ENCODE assay signal across 11 mouse cellular contexts in genomic region chr9:32787615-32788014, GRCm38 (mm10).
DNase-seq lines count a peak whose midpoint lies in the region; ATAC-seq and TF ChIP-seq lines count a peak whose summit lies in the region.
"Had no signal": no experiment of that assay in that cellular context is flagged by ENCODE, and none has a peak within 500 bp of the region (broad histone marks: within the 10 kb centered on the region; RNA-seq: fewer than 3 reads in every experiment).

No protein-coding gene starts in this region.

- TF ChIP-seq POLR2A in kidney, adult 2 months (IDR thresholded peaks at IDR 0.05; ENCODE audit: low read depth, low read length), result no peak

- no peak overlapping the region for H3K9ac ChIP-seq in embryonic facial prominence, embryonic 11.5 days (replicated peaks; ENCODE audit: low read length)
- H3K9ac ChIP-seq in forebrain, embryonic 14.5 days (ENCODE audit: low read length), result no peak overlapping the region
- H3K9ac ChIP-seq: embryonic facial prominence, embryonic 15.5 days; hindbrain, embryonic 15.5 days; liver, embryonic 12.5 days had no signal

- ATAC-seq in embryonic facial prominence, embryonic 11.5 days (replicated peaks; ENCODE audit: insufficient number of reproducible peaks, low FRiP score, low TSS enrichment, low read depth), result 0 out of 2 replicates have a peak, but pooled peaks have one; percentile 3
- no peak for ATAC-seq in forebrain, embryonic 14.5 days
- ATAC-seq: liver, embryonic 12.5 days had no signal

- H3K4me1 ChIP-seq in embryonic facial prominence, embryonic 11.5 days (ENCODE audit: control insufficient read depth, insufficient read depth, low read length), result peaks cover 4% of the 10 kb centered on the region; the same call in 1 of the 2 replicates
- H3K4me1 ChIP-seq in kidney, adult 2 months (ENCODE audit: control insufficient read depth, insufficient read depth, low read length), result no peaks in the 10 kb centered on the region; the same call in 1 of the 2 replicates
- no peaks in the 10 kb centered on the region for H3K4me1 ChIP-seq in forebrain, embryonic 14.5 days (ENCODE audit: control insufficient read depth, insufficient read depth, low read length)
- H3K4me1 ChIP-seq: liver, embryonic 12.5 days had no signal

- TF ChIP-seq CTCF in kidney, adult 2 months (conservative IDR thresholded peaks at IDR 0.05; ENCODE audit: insufficient read depth, insufficient read length, low read depth, low read length), result no peak

- no peaks in the 10 kb centered on the region for H3K27me3 ChIP-seq in embryonic facial prominence, embryonic 11.5 days (ENCODE audit: control insufficient read depth, insufficient read depth, low read length)
- H3K27me3 ChIP-seq in kidney, adult 2 months (replicated peaks; ENCODE audit: control insufficient read depth, insufficient read depth, low read length), result no peaks in the 10 kb centered on the region
- H3K27me3 ChIP-seq in forebrain, embryonic 14.5 days (replicated peaks; ENCODE audit: control insufficient read depth, insufficient read depth, low read length), result no peaks in the 10 kb centered on the region
- H3K27me3 ChIP-seq: embryonic facial prominence, embryonic 15.5 days; hindbrain, embryonic 15.5 days; liver, embryonic 12.5 days had no signal

- no peaks in the 10 kb centered on the region for H3K9me3 ChIP-seq in embryonic facial prominence, embryonic 11.5 days (replicated peaks; ENCODE audit: control insufficient read depth, low read length)
- H3K9me3 ChIP-seq in forebrain, embryonic 14.5 days (replicated peaks; ENCODE audit: control insufficient read depth, low read length), result no peaks in the 10 kb centered on the region
- H3K9me3 ChIP-seq: embryonic facial prominence, embryonic 15.5 days; hindbrain, embryonic 15.5 days; liver, embryonic 12.5 days had no signal

- H3K27ac ChIP-seq in embryonic facial prominence, embryonic 11.5 days (replicated peaks; ENCODE audit: low read depth, low read length), result no peak overlapping the region
- no peak overlapping the region for H3K27ac ChIP-seq in kidney, adult 2 months (ENCODE audit: insufficient read depth, low read depth, low read length)
- no peak overlapping the region for H3K27ac ChIP-seq in forebrain, embryonic 14.5 days (ENCODE audit: low read depth, low read length)
- H3K27ac ChIP-seq: embryonic facial prominence, embryonic 15.5 days; hindbrain, embryonic 15.5 days; liver, embryonic 12.5 days had no signal

- 0% methylated on average over 1 of the region's 1 CpGs for WGBS in embryonic facial prominence, embryonic 11.5 days
- 4% methylated on average over 1 of the region's 1 CpGs for WGBS in kidney, adult 2 months
- 13% methylated on average over 1 of the region's 1 CpGs for WGBS in forebrain, embryonic 14.5 days

- DNase-seq in cerebellum, postnatal 14 days, result peak; percentile 44 to 64
- DNase-seq in cerebellum, adult 11-12 months, result no peak
- peak; percentile 62 for DNase-seq in embryonic facial prominence, embryonic 11.5 days (ENCODE audit: low spot score)
- DNase-seq in kidney, adult 2 months, result peak; percentile 74
- peak; percentile 52 for DNase-seq in lung, postnatal 14 days
- no peak for DNase-seq in forebrain, embryonic 14.5 days (ENCODE audit: low spot score)
- no peak for DNase-seq in c-Kit-positive CD71-positive TER-119-positive erythroid progenitor cells, embryonic 14.5 days (ENCODE audit: low spot score)
- no peak for DNase-seq in frontal cortex, adult 2 months (ENCODE audit: extremely low spot score in 1 of 2, low spot score in 1 of 2)

- H3K4me2 ChIP-seq in embryonic facial prominence, embryonic 11.5 days (ENCODE audit: low read depth, low read length), result no peak overlapping the region
- no peak overlapping the region for H3K4me2 ChIP-seq in forebrain, embryonic 14.5 days (ENCODE audit: low read length)
- H3K4me2 ChIP-seq: embryonic facial prominence, embryonic 15.5 days; hindbrain, embryonic 15.5 days; liver, embryonic 12.5 days had no signal

- H3K4me3 ChIP-seq in embryonic facial prominence, embryonic 11.5 days (ENCODE audit: low read depth, low read length), result no peak overlapping the region
- no peak overlapping the region for H3K4me3 ChIP-seq in kidney, adult 2 months (ENCODE audit: insufficient read depth, low read depth, low read length)
- H3K4me3 ChIP-seq in forebrain, embryonic 14.5 days (ENCODE audit: low read depth, low read length), result no peak overlapping the region
- H3K4me3 ChIP-seq: embryonic facial prominence, embryonic 15.5 days; hindbrain, embryonic 15.5 days; liver, embryonic 12.5 days had no signal

- no peaks in the 10 kb centered on the region for H3K36me3 ChIP-seq in embryonic facial prominence, embryonic 11.5 days (replicated peaks; ENCODE audit: control insufficient read depth, insufficient read depth, low read depth, low read length)
- no peaks in the 10 kb centered on the region for H3K36me3 ChIP-seq in kidney, adult 2 months (ENCODE audit: control insufficient read depth, insufficient read depth, low read length)
- H3K36me3 ChIP-seq in forebrain, embryonic 14.5 days (ENCODE audit: control insufficient read depth, insufficient read depth, low read length), result no peaks in the 10 kb centered on the region
- H3K36me3 ChIP-seq: embryonic facial prominence, embryonic 15.5 days; hindbrain, embryonic 15.5 days; liver, embryonic 12.5 days had no signal

Comparison
In these comparisons a context has a peak if more than half of its experiments do, and no peak if none do; other contexts are left out.
1. DNase-seq: peak in cerebellum, postnatal 14 days (2 of 2), embryonic facial prominence, embryonic 11.5 days (single experiment), kidney, adult 2 months (single experiment) and lung, postnatal 14 days (single experiment); none in cerebellum, adult 11-12 months (single experiment), forebrain, embryonic 14.5 days (single experiment), c-Kit-positive CD71-positive TER-119-positive erythroid progenitor cells, embryonic 14.5 days (single experiment) and frontal cortex, adult 2 months (0 of 2).